Mouse (Mus musculus) spleen, postnatal 14 days (tissue): ENCODE measurements around the gene Fnbp1.

Experiments
- DNase-seq, 2 experiments: peaks; one replicate each; pipeline ENCODE4 v3.0.0; 2021 to 2022; ENCODE audit warnings: low spot score in 2 of 2

Gene Fnbp1

GRCm38 (mm10) chr2:31150762-31151161, 9.0 kb upstream of the Fnbp1 start:
- DNase-seq, result no peak

- no peak for DNase-seq
Observed at GRCm38 (mm10) chr2:31147054-31147453, 5.2 kb upstream of the Fnbp1 start.

- no peak for DNase-seq
Observed at GRCm38 (mm10) chr2:31144901-31145300, 3.1 kb upstream of the Fnbp1 start.

GRCm38 (mm10) chr2:31143768-31144695, 2.2 kb upstream of the Fnbp1 start:
- DNase-seq, result no peak

GRCm38 (mm10) chr2:31143326-31143725, 1.5 kb upstream of the Fnbp1 start:
- DNase-seq, result no peak

- DNase-seq, result no peak
Observed at GRCm38 (mm10) chr2:31142505-31142904, 697 bp upstream of the Fnbp1 start.

- no peak for DNase-seq
Observed at GRCm38 (mm10) chr2:31141074-31141866, 538 bp downstream of the Fnbp1 start.

- no peak for DNase-seq
Observed at GRCm38 (mm10) chr2:31140772-31141073, 1.1 kb downstream of the Fnbp1 start.

- no peak for DNase-seq
Observed at GRCm38 (mm10) chr2:31139991-31140771, 1.6 kb downstream of the Fnbp1 start.

GRCm38 (mm10) chr2:31139174-31139632, 2.6 kb downstream of the Fnbp1 start:
- DNase-seq, result no peak

GRCm38 (mm10) chr2:31137018-31137590, 4.7 kb downstream of the Fnbp1 start:
- no peak for DNase-seq

GRCm38 (mm10) chr2:31136338-31136737, 5.5 kb downstream of the Fnbp1 start:
- no peak for DNase-seq

GRCm38 (mm10) chr2:31135512-31135931, 6.3 kb downstream of the Fnbp1 start:
- DNase-seq, result no peak

- no peak for DNase-seq
Observed at GRCm38 (mm10) chr2:31133981-31134380, 7.8 kb downstream of the Fnbp1 start.

GRCm38 (mm10) chr2:31132682-31133081, 9.1 kb downstream of the Fnbp1 start:
- no peak for DNase-seq

- no peak for DNase-seq
Observed at GRCm38 (mm10) chr2:31130815-31131299, 11.0 kb downstream of the Fnbp1 start.

- no peak for DNase-seq
Observed at GRCm38 (mm10) chr2:31129742-31130518, 11.9 kb downstream of the Fnbp1 start.

- DNase-seq, result no peak
Observed at GRCm38 (mm10) chr2:31127899-31128298, 13.9 kb downstream of the Fnbp1 start.

- DNase-seq, result no peak
Observed at GRCm38 (mm10) chr2:31127219-31127618, 14.6 kb downstream of the Fnbp1 start.

GRCm38 (mm10) chr2:31126048-31126447, 15.8 kb downstream of the Fnbp1 start:
- no peak for DNase-seq

- DNase-seq, result no peak
Observed at GRCm38 (mm10) chr2:31125156-31125555, 16.7 kb downstream of the Fnbp1 start.
